Mouse (Mus musculus): Measurements from ENCODE around the gene Slfn4.

Gene Slfn4

DNA sequence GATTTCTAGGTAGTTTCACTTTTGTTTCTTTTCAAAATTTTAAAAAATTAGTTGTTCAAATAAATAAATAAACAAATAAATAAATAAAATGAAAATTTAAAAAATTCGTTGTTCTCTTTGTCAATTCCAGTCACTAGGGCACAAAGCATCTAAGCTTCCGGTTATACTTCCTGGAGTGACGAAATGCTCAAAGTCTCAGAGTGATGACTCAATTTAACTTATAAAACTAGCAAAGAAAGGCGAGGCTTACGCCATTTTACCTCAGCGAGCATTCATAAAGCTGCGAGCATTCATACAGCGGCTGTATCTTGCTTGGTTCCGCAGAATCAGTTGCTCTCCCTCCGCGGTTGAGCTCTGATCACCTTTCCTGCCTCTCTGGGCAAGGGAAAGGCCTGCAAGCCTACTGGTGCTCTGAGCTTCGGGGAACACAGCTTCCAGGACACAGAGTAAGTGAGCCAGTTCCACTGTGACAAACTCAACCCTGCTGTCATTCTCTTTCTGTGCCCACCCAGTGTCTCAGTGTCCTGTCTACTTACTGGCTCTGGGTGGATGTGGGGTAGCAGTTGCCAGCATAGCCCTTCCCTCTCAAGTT lies at the start of gene Slfn4:
Gene Slfn4 (plus strand): TSS at position 239 of the 592 bp plus-strand sequence.
- WGBS = 86% methylated on average over 12 of the region's 12 CpGs

DNA sequence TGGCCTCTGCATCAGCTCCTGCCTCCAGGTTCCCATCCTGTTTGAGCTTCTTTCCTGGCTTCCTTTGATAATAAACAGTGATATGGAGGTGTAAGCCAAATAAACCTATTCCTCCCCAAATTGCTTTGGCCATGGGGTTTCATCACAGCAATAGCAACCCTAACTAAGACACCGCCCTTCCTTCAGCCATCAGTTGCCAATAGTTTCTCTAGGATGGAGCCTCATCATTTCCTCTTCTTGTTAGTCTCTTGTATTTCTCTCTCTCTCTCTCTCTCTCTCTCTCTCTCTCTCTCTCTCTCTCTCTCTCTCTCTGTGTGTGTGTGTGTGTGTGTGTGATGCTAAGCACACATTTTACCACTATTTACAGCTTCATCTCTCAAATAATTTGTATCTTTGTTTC lies 49.4 kb upstream of the Slfn4 start:
- 100% methylated on average over 1 of the region's 1 CpGs for WGBS

DNA sequence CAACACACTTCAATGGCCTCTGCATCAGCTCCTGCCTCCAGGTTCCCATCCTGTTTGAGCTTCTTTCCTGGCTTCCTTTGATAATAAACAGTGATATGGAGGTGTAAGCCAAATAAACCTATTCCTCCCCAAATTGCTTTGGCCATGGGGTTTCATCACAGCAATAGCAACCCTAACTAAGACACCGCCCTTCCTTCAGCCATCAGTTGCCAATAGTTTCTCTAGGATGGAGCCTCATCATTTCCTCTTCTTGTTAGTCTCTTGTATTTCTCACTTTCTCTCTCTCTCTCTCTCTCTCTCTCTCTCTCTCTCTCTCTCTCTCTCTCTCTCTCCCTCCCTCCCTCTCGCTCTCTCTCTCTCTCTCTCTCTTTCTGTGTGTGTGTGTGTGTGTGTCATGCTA lies 37.7 kb upstream of the Slfn4 start:
- WGBS = 86% methylated on average over 1 of the region's 2 CpGs

DNA sequence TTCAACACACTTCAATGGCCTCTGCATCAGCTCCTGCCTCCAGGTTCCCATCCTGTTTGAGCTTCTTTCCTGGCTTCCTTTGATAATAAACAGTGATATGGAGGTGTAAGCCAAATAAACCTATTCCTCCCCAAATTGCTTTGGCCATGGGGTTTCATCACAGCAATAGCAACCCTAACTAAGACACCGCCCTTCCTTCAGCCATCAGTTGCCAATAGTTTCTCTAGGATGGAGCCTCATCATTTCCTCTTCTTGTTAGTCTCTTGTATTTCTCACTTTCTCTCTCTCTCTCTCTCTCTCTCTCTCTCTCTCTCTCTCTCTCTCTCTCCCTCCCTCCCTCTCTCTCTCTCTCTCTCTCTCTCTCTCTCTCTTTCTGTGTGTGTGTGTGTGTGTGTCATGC lies 26.0 kb upstream of the Slfn4 start:
- no CpG with 5 or more reads among the region's 1 CpGs for WGBS

DNA sequence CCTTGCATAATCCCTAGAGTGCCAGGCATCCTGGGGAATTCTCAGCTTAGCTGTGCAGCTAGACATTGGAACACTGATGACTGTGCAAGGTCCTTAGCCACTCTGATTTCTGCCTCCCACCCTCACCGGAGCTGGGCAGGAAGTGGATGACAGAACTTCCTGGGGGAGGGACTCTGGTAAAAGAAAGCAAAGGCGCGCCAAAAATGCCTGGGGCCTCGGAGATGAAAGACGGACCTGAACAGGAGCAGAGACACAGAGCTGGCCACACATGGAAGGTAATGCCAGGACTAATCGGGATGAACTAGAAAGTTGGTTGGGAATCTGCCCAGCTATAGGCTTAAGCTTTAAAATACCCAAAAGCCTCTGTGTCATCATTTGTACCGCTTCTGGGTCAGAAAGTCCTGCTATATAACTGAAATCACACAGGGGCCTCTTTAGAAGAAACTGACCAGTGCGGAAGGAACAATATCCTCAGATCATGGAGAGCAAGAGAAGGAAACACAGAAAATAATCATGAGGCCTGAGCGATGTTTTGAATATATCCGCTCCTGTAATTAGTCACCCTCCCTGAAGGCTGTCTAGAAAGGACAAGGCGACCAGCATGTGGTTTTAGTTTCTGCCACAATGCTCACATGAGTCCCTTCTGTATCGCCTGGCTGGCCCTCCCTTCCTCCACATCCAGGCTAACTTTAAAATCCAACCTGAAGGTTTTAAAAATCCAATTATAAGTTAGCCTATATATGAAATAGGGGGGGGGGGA lies 16.3 kb downstream of the Slfn4 start, which contains the start of gene Slfn3:
Gene Slfn3 (plus strand): TSS at position 197 of the 760 bp plus-strand sequence.
- 63% methylated on average over 12 of the region's 12 CpGs for WGBS

DNA sequence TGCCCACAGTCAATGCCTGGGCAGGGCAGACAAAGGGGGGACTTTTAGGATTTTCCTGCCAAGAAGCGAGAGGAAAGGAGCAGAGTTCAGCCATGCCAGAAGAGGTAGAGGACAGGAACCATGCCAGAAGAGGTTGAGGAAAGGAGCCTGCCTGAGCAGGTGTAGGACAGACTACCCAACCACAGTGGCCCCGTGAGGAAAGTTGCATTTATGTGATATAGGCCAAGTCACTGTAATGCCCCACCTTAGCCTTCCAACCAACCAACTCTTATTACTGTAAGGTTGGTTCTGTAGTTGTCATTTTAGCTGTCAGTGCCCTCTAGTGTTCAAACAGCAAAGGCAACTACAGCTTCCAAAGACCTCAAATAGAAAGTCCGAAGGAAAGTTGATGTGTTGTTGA lies 17.0 kb downstream of the Slfn4 start:
- 40% methylated on average over 3 of the region's 3 CpGs for WGBS

DNA sequence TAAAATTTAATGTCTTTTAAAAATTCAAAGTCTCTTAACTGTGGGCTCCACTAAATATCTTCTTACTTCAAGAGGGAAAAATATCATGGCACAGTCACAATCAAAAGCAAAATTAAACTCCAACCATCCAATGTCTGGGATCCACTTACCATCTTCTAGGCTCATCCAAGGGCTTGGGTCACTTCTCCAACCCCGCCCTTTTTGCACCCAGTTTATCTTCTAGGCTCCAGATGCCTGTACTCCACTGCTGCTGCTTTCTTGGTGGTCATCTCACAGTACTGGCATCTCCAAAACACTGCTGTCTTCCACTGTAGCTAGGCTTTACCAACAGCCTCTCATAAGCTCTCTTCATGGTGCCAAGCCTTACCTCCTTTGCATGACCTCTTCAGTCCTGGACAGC lies 41.1 kb downstream of the Slfn4 start:
- WGBS = 76% methylated on average over 1 of the region's 1 CpGs

DNA sequence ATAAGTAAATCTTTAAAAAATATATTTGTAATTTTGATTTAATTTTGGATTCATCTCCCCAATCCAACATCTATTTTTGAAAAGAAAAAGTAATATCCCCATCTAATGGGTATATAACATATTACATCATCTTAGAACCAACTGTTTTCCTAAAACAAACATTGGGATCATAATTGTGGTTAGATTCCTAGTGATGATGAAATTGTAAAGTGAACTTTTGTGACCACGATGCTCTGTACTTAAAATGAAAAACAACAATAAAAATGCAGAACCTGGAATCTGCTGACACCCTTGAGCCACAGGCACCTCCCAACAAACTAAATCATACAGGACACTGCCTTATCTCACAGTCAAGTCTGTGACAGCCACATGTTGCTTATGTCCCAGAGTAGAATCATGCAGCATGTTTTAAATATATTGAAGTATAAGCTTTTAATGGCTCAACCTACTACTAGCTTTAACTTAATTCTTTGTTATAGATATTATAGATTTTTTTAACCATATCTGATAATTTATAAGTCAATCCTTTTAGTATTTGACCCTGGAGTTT lies 46.4 kb downstream of the Slfn4 start:
- 94% methylated on average over 1 of the region's 1 CpGs for WGBS

DNA sequence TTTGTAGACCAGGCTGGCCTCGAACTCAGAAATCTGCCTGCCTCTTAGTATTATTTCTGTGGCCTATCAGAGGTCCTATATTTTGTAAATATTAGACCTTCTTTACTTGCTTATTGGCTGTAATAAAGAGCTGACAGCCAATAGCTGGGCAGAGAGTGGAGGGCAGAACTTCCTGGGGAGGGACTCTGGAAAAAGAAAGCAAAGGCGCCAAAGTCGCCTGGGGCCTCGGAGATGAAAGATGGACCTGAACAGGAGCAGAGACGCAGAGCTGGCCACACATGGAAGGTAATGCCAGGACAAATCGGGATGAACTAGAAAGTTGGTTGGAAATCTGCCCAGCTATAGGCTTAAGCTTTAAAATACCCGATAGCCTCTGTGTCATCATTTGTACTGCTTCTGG lies 48.4 kb downstream of the Slfn4 start:
- WGBS = 85% methylated on average over 7 of the region's 7 CpGs

DNA sequence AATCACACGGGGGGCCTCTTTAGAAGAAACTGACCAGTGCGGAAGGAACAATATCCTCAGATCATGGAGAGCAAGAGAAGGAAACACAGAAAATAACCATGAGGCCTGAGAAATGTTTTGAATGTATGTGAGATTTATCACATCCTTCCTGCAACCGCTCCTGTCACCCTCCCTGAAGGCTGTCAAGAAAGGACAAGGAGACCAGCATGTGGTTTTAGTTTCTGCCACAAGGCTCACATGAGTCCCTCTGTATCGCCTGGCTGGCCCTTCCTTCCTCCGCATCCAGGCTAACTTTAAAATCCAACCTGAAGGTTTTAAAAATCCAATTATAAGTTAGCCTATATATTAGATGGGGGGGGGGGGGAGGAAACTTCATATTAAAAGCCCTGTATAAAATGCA lies 48.8 kb downstream of the Slfn4 start:
- WGBS = 81% methylated on average over 5 of the region's 5 CpGs

DNA sequence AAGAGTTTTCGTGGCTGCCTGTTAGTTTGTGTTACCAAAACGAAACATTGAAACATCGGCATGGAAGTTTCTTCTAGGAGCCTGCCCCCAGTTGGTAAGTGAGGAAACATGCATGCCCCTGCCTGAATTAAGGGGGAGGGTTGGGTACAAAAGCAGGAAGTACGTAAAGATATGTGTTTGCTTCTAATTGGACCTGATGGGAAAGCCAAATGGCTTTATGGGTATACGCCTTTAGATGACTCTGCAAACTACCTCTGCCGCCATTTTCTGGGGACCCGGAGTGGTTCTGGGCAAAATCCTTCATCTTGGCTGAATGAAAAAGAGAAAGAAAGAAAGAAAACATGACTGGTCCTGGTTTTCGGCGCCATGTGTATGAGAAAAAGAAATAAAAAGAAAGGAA lies 49.2 kb downstream of the Slfn4 start:
- WGBS = 86% methylated on average over 9 of the region's 9 CpGs

DNA sequence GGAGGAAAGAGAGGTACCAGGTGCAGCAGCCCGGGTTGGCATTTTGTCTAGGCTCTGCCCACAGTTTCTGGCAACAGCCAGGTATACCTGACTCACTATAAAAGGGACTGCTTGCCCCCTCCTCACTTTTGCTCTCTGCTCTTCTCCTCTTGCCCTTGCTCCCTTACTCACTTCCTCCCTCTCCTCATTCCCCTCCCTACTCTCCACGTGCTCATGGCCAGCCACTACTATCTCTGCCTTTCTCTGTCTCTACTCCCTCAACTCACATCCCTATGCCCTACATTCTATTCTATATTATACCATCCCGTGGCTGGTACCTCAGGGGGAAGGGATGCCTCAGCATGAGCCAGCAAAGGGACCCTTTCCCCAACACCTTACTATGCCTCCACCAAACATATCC lies 49.8 kb downstream of the Slfn4 start:
- WGBS = 75% methylated on average over 3 of the region's 3 CpGs

DNA sequence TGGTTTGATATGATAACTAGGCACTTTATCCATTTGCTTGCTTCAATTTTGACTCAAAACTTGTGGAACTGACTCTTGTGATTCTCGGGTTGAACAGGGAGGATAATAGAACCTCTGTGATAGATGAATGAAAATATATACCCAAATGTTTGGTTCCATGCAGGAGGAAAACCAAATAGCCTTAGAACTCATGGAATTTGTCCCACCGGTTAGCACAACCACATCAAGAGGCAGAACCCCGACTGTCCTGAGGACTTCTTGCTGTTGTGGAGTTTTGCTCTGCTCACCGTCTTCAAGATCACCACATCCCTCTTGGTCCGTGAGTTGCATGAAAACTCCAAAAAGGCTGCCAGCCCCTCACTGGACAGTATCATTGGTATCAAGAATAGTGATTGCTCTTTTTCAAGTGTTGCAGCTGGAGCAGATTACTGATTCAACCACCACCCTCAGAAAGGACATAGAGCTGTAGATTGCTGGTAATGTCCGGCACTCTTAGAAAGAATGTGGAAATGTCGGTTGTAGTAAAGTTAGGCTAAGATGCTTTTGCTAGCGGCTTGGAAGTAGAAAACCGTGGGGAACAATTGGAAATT lies 50.5 kb downstream of the Slfn4 start:
- WGBS = 88% methylated on average over 9 of the region's 9 CpGs

DNA sequence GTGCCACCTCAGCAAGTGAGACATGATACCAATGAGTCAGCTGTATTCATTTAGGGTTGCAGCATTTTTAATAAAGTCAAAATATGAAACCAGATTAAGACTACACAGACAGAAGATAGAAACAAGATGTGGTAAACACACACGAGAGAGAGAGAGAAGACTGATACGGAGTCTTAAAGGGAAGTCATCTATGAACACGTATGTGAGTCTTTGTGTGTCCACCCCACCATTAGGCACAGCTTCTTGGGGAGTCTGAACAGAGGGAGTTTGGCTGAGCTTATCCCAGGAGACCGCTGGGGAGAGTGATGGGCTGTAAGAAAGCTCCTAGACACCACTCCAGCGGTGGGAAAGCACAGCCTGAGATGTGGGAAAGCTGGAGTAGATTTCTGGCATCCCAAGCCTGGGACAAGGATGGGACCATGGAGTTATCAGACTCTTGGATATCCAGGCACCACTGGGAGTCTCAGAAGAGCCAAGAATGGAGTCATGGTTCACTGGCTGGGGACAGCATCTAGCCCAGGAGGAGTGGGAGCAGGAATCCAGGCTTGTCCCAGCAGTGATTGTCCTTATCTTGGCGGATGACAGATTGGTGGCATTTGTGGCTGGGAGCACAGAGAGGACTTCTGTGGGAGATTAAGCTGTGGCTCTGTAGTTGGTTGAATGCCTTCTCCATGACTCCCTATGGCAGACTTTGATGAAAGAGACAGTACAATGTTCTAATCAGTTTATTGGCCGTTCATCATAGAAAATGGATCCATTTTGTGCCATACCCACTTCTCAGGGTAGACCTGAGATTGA lies 53.1 kb downstream of the Slfn4 start:
- 86% methylated on average over 7 of the region's 7 CpGs for WGBS

DNA sequence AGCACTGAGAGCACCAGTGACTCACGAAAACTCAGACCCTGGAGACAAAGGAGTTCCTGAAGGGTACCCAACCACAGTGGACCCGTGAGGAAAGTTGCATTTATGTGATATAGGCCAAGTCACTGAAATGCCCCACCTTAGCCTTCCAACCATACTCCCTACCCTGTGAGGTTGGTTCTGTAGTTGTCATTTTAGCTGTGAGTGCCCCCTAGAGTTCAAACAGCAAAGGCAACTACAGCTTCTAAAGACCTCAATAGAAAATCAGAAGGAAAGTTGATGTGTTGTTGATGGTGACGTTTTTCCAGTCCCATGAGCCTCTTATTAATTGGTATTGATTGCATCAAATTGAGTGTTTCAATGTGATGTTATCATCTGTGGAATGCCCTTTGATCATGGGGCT lies 56.0 kb downstream of the Slfn4 start:
- 69% methylated on average over 3 of the region's 3 CpGs for WGBS

DNA sequence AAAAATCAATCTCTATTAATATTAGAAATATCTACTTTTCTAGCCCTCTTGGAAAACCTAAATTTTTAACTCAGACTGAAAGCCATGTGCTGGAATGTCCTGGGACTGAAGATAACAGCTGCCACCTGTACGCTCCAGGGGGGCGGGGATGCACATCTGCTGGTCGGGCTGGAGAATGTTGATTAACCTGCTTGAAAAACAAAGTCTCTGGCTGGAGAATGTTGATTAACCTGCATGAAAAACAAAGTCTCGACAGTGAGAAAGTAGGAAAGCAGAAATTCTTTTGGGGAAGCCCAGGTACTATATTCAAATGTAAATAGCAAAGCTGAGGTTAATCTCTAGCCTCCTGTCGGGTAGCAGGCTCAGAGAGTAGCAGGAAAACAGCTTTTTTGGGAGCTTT lies 58.6 kb downstream of the Slfn4 start:
- WGBS = 45% methylated on average over 5 of the region's 5 CpGs

DNA sequence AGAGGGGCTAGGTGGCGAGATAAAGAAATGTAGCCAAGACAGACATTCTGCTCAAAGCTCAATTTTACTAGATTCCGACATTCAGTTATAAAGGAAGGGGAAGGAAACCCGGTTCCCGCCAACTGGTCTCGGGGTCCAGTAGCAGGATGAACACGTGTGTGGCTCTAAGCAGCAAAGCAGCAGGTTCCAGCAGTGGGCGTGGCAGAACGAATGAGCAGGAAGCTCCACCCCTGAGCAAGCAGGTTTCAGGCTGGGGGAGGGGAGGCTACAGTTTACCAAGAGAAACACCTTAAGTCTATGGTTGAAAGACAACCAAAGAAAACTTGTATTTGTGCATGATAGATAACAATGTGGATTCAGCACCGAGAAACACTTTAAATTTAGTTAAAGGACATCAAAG lies 62.4 kb downstream of the Slfn4 start:
- 82% methylated on average over 9 of the region's 9 CpGs for WGBS

DNA sequence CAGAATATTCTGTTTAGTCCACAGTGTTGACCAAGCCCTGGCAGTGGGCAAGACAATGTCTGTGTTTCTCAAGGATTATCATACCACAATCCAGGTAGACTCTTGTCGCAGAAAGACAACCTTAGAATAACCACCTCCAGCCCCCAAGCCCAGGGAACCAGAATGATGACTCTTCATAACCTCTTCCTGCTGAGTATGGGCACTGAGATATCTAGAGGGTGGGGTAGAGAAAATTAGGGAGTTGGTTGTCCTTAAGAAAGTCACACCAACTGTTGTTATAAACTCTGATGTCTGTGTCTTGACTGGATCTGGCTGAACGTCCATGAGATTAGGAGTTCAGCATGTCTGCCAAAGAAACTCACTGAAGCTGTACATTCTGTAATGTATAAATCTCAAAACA lies 63.4 kb downstream of the Slfn4 start:
- 93% methylated on average over 2 of the region's 2 CpGs for WGBS

DNA sequence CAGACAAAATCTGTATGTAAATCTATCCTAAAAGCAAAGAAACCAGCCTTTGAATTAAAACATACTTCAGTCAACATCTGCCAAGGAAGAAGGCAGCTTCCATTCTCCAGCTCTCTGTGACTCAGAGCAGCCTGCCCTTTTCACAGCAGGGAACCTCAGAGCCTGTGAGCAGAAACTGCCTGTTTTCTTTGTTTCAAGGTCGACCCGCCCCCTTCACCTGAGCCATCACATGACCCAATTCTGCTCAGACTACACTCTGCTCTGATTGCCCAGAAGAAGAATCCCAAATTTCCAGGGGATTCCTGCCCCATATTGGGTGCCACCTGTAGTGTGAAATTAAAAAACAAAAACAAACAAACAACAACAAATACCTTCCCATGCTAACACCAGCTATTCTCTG lies 64.8 kb downstream of the Slfn4 start:
- WGBS = 15% methylated on average over 2 of the region's 2 CpGs

Data from cerebral cortex, adult 2 months (tissue).